Comparison of ENCODE assay signal across 17 mouse cellular contexts in genomic region chr9:121959966-121960635, GRCm38 (mm10). TPM values are rescaled to one million over a fixed set of nuclear protein-coding genes. Genes with fewer than 3 reads are reported as not detected.
A peak's percentile ranks its signal among the peaks of the same experiment; 100 is the strongest.
DNase-seq lines count a peak whose midpoint lies in the region; ATAC-seq and TF ChIP-seq lines count a peak whose summit lies in the region.
"Had no signal": no experiment of that assay in that cellular context is flagged by ENCODE, and none has a peak within 500 bp of the region (broad histone marks: within the 10 kb centered on the region; RNA-seq: fewer than 3 reads in every experiment).

No protein-coding gene starts in this region.

- H3K36me3 ChIP-seq in hindbrain, embryonic 10.5 days = no peaks in the 10 kb centered on the region
- H3K36me3 ChIP-seq in hindbrain, embryonic 16.5 days (ENCODE audit: control insufficient read depth, insufficient read depth, low read length) = no peaks in the 10 kb centered on the region
- H3K36me3 ChIP-seq in limb, embryonic 14.5 days (ENCODE audit: control insufficient read depth, insufficient read depth, low read length) = no peaks in the 10 kb centered on the region

- TF ChIP-seq CTCF in left cerebral cortex, adult 2 months (IDR thresholded peaks at IDR 0.05) = no peak

- WGBS in hindbrain, embryonic 10.5 days = 44% methylated on average over 7 of the region's 7 CpGs
- 56% methylated on average over 7 of the region's 7 CpGs for WGBS in hindbrain, embryonic 16.5 days
- WGBS in limb, embryonic 14.5 days = 24% methylated on average over 7 of the region's 7 CpGs

- no peak for ATAC-seq in hindbrain, embryonic 16.5 days
- no peak for ATAC-seq in limb, embryonic 14.5 days (ENCODE audit: low FRiP score, low read depth)
- ATAC-seq: forebrain, embryonic 14.5 days; midbrain, embryonic 16.5 days had no signal

- H3K4me2 ChIP-seq in hindbrain, embryonic 16.5 days (ENCODE audit: low read length) = no peak overlapping the region
- no peak overlapping the region for H3K4me2 ChIP-seq in limb, embryonic 14.5 days (replicated peaks; ENCODE audit: low read depth, low read length, severe bottlenecking)

- H3K4me1 ChIP-seq in hindbrain, embryonic 10.5 days (replicated peaks) = peaks cover 25% of the 10 kb centered on the region
- H3K4me1 ChIP-seq in hindbrain, embryonic 16.5 days (ENCODE audit: control insufficient read depth, insufficient read depth, low read depth, low read length) = no peaks in the 10 kb centered on the region
- H3K4me1 ChIP-seq in limb, embryonic 14.5 days (ENCODE audit: control insufficient read depth, insufficient read depth, low read length) = no peaks in the 10 kb centered on the region

- H3K4me3 ChIP-seq in hindbrain, embryonic 10.5 days = no peak overlapping the region
- H3K4me3 ChIP-seq in hindbrain, embryonic 16.5 days (ENCODE audit: low read length) = no peak overlapping the region
- no peak overlapping the region for H3K4me3 ChIP-seq in limb, embryonic 14.5 days (replicated peaks; ENCODE audit: low read length)
- no peak overlapping the region for H3K4me3 ChIP-seq in left cerebral cortex, adult 2 months

- no peak overlapping the region for H3K9ac ChIP-seq in hindbrain, embryonic 16.5 days (ENCODE audit: low read depth, low read length)
- H3K9ac ChIP-seq in limb, embryonic 14.5 days (ENCODE audit: low read depth, low read length, severe bottlenecking) = no peak overlapping the region

- H3K9me3 ChIP-seq in hindbrain, embryonic 10.5 days = no peaks in the 10 kb centered on the region
- no peaks in the 10 kb centered on the region for H3K9me3 ChIP-seq in hindbrain, embryonic 16.5 days (ENCODE audit: control insufficient read depth, low read length)
- H3K9me3 ChIP-seq in limb, embryonic 14.5 days (ENCODE audit: control insufficient read depth, low read length) = no peaks in the 10 kb centered on the region

- intact Hi-C loops in left cerebral cortex, adult 2 months (cut with DNase I) = no loop called here

- peak; percentile 61 for DNase-seq in adrenal gland, adult 2 months
- no peak for DNase-seq in adrenal gland, adult 8-10 months
- peak; percentile 15 for DNase-seq in hindbrain, embryonic 10.5 days (ENCODE audit: low spot score)
- peak; percentile 64 for DNase-seq in adipocyte (ENCODE audit: low spot score)
- no peak for DNase-seq in limb, embryonic 14.5 days (ENCODE audit: low spot score)
- DNase-seq in ovary, adult 18-20 months (ENCODE audit: low spot score) = no peak
- DNase-seq in left cerebral cortex, adult 2 months (ENCODE audit: extremely low spot score in 1 of 2, low spot score in 2 of 2) = no peak
- DNase-seq: gastrocnemius, postnatal 25 days; layer of hippocampus, adult 9-11 months; lung, postnatal 36 days; right cerebral cortex, postnatal 25 days had no signal

- no peaks in the 10 kb centered on the region for H3K27me3 ChIP-seq in hindbrain, embryonic 10.5 days (ENCODE audit: insufficient read depth, poor library complexity, severe bottlenecking)
- no peaks in the 10 kb centered on the region for H3K27me3 ChIP-seq in hindbrain, embryonic 16.5 days (replicated peaks; ENCODE audit: control insufficient read depth, insufficient read depth, low read length)
- H3K27me3 ChIP-seq in limb, embryonic 14.5 days (ENCODE audit: control insufficient read depth, insufficient read depth, low read length) = no peaks in the 10 kb centered on the region

- H3K27ac ChIP-seq in hindbrain, embryonic 10.5 days = peak overlapping the region; percentile 50
- no peak overlapping the region for H3K27ac ChIP-seq in hindbrain, embryonic 16.5 days (ENCODE audit: low read depth, low read length)
- peak overlapping the region; percentile 5; the same call in 1 of the 2 replicates for H3K27ac ChIP-seq in limb, embryonic 14.5 days (replicated peaks; ENCODE audit: low read depth, low read length)
- no peak overlapping the region for H3K27ac ChIP-seq in left cerebral cortex, adult 2 months

- TF ChIP-seq POLR2A in limb, embryonic 14.5 days (IDR thresholded peaks at IDR 0.05; ENCODE audit: borderline replicate concordance, extremely low read depth, insufficient read depth, insufficient read length) = no peak

RNA-seq across cellular contexts. Expression of gene Fam198a, which starts 9.3 kb away (rescaled TPM):
- total RNA-seq in adrenal gland, adult 2 months (2021) = 1 to 10 TPM in 1 of 2 experiments, under 1 TPM in 1; 0.78 to 1.6 TPM
- 0.87 and 1.5 TPM in 2 replicates for polyA plus RNA-seq in adrenal gland, adult 2 months (2012; rRNA removed)
- total RNA-seq in adrenal gland, adult 8-10 months (2022) = 1 to 10 TPM; 1.8 to 2.7 (median 2.3) TPM
- 0.52 and 0.70 TPM in 2 replicates for polyA plus RNA-seq in hindbrain, embryonic 10.5 days (2016; fragmentation: Nextera tagmentation; extraction: Ambion mirVana)
- polyA plus RNA-seq in hindbrain, embryonic 16.5 days (2015; fragmentation: Nextera tagmentation; extraction: Ambion mirVana) = 2.9 and 3.1 TPM in 2 replicates
- 8.7 and 11.4 TPM in 2 replicates for polyA plus RNA-seq in limb, embryonic 14.5 days (2012; rRNA removed)
- 6.4 and 6.7 TPM in 2 replicates for polyA plus RNA-seq in limb, embryonic 14.5 days (2014; fragmentation: Nextera tagmentation; extraction: Ambion mirVana)
- total RNA-seq in left cerebral cortex, adult 2 months (2021) = 1 to 10 TPM; 6.4 to 6.6 TPM

RNA-seq across cellular contexts. Expression of gene Pomgnt2, which starts 36.8 kb away (rescaled TPM):
- total RNA-seq in adrenal gland, adult 2 months (2021) = 10 to 100 TPM; 14.7 to 24.7 TPM
- 35.5 and 36.4 TPM in 2 replicates for polyA plus RNA-seq in adrenal gland, adult 2 months (2012; rRNA removed)
- total RNA-seq in adrenal gland, adult 8-10 months (2022) = 10 to 100 TPM; 21.3 to 31.3 (median 28.5) TPM
- polyA plus RNA-seq in hindbrain, embryonic 10.5 days (2016; fragmentation: Nextera tagmentation; extraction: Ambion mirVana) = 14.7 and 16.3 TPM in 2 replicates
- 41.7 and 43.5 TPM in 2 replicates for polyA plus RNA-seq in hindbrain, embryonic 16.5 days (2015; fragmentation: Nextera tagmentation; extraction: Ambion mirVana)
- 20.3 and 24.6 TPM in 2 replicates for polyA plus RNA-seq in limb, embryonic 14.5 days (2012; rRNA removed)
- polyA plus RNA-seq in limb, embryonic 14.5 days (2014; fragmentation: Nextera tagmentation; extraction: Ambion mirVana) = 14.6 and 15.9 TPM in 2 replicates
- total RNA-seq in left cerebral cortex, adult 2 months (2021) = 10 to 100 TPM; 39.4 to 40.0 TPM

RNA-seq across cellular contexts. Expression of gene Cyp8b1, which starts 44.0 kb away (rescaled TPM):
- total RNA-seq in adrenal gland, adult 2 months (2021) = under 1 TPM; 0.48 to 0.84 TPM
- 0.32 and 1.00 TPM in 2 replicates for polyA plus RNA-seq in adrenal gland, adult 2 months (2012; rRNA removed)
- under 1 TPM; 0.54 to 0.84 (median 0.72) TPM for total RNA-seq in adrenal gland, adult 8-10 months (2022)
- not detected in 2 replicates for polyA plus RNA-seq in hindbrain, embryonic 10.5 days (2016; fragmentation: Nextera tagmentation; extraction: Ambion mirVana)
- polyA plus RNA-seq in hindbrain, embryonic 16.5 days (2015; fragmentation: Nextera tagmentation; extraction: Ambion mirVana) = not detected in 2 replicates
- not detected in 2 replicates for polyA plus RNA-seq in limb, embryonic 14.5 days (2012; rRNA removed)
- not detected in 2 replicates for polyA plus RNA-seq in limb, embryonic 14.5 days (2014; fragmentation: Nextera tagmentation; extraction: Ambion mirVana)
- total RNA-seq in left cerebral cortex, adult 2 months (2021) = not detected
- total RNA-seq: gastrocnemius, postnatal 25 days had no signal
- polyA plus RNA-seq: forebrain, embryonic 14.5 days; kidney, embryonic 16.5 days; limb, embryonic 11.5 days; midbrain, embryonic 16.5 days; neural tube, embryonic 14.5 days had no signal

Comparison
In these comparisons a context has a peak if more than half of its experiments do, and no peak if none do; other contexts are left out.
1. DNase-seq: peak in adrenal gland, adult 2 months (single experiment), hindbrain, embryonic 10.5 days (single experiment) and adipocyte (single experiment); none in adrenal gland, adult 8-10 months (single experiment), limb, embryonic 14.5 days (single experiment), ovary, adult 18-20 months (single experiment) and left cerebral cortex, adult 2 months (0 of 2).
2. H3K27ac ChIP-seq: peak in hindbrain, embryonic 10.5 days (single experiment) and limb, embryonic 14.5 days (single experiment); none in hindbrain, embryonic 16.5 days (single experiment) and left cerebral cortex, adult 2 months (single experiment).